Mouse (Mus musculus): Measurements from ENCODE around the gene Wdr77.

- TF ChIP-seq CTCF (IDR thresholded peaks at IDR 0.05; ENCODE audit: insufficient read depth, low read length) (no peak), POLR2A (IDR thresholded peaks at IDR 0.05; ENCODE audit: borderline replicate concordance, extremely low read depth, low read depth, low read length) (no peak)
These were observed 26.7 kb upstream of the Wdr77 start, which contains the start of gene I830077J02Rik for GRCm38 (mm10) chr3:105932240-105933071.

Data from lung, adult 2 months (tissue).